Mouse (Mus musculus): ENCODE measurements at regions not wholly inside any gene's neighbourhood (a gene's known extent, or its start where the extent isn't known, plus 50 kb on each side); places are given as distances from the start of the nearest gene placed in this dataset.

DNA sequence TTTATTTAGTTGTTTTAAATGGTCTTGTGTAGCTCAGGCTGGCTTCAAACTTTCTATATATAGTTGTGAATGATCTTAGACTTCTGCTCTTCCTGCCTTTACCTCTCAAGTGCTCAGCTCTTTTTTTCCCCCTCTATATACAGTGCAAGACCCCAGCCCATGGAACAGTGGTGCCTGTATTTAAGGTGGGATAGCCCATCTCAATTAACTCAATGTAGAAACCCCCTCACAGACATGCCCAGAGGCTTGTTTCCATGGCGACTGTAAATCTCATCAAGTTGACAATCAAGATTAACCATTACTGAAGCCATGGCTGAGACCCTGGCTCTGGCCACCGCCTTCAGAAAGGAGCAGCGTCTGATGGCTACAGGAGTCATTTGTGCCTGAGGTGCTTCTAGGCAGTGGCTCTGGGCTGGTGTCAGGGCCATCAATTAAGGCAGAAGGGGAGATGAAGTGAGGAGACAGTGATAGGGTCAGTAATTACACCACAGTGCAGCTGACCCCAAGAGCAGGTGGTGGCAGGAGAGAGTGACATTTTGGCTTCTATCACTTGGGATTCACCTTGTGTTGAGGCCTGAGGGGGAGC lies 161.4 kb upstream of the Cxcr4 start:
- in situ Hi-C loops (cut with MboI; ENCODE audit: unreplicated experiment in 2 of 2), result no loop called here

DNA sequence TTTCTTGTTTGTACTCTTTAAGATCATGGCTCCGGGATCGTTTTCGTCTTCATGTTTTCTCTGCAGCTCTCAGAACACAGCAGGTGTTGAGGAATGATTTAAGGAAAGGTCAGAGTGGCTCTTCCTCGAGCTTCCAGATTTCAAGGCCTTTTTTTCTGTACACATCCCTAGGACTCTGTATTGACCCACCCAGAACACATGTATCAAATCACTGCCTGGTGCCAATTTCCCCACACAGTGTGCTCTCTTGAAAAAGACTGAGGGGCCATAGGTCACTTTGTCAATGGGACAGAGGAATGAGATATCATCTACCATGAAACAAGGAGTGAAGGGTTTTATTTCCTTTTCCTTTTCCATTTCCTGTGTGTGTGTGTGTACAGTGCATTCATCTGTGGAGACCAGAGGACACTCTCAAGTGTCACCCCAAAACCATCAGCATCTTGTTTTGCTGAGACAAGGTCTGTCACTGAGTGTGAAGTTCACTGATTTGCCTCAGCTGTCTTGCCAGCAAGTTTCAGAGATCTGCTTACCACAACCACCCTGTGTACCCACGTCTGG lies 157.4 kb upstream of the Cxcr4 start:
- in situ Hi-C loops (cut with MboI; ENCODE audit: unreplicated experiment in 2 of 2), result no loop called here

DNA sequence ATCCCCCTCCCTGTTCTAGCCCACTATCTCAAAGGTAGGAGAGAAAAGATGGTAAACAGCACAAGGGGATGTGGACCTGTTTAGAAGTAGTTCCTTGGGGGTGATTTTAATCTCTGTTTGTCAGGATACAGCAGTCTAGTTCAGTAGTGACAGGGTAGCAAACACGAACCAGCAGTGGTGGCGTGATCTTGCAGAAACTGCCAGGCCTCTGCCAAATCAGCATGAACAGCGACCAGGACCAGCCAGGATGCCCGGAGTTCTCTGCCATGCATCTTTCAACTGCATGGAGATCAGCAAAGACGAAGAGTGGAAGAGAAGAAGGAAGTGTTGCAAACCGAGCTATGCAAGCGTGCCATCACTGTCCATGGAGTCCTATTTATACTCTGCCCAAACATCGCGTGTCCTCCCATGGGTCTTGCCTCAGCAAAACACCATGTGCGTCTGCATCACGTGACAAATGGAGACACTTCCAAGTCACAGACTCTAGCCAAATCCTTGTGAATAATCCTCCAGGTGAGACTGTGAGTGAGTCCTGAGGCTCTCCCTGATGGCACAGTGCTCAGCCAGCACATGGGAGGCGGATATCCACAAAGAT lies 155.2 kb upstream of the Cxcr4 start:
- in situ Hi-C loops (cut with MboI; ENCODE audit: unreplicated experiment in 2 of 2), result no loop called here

DNA sequence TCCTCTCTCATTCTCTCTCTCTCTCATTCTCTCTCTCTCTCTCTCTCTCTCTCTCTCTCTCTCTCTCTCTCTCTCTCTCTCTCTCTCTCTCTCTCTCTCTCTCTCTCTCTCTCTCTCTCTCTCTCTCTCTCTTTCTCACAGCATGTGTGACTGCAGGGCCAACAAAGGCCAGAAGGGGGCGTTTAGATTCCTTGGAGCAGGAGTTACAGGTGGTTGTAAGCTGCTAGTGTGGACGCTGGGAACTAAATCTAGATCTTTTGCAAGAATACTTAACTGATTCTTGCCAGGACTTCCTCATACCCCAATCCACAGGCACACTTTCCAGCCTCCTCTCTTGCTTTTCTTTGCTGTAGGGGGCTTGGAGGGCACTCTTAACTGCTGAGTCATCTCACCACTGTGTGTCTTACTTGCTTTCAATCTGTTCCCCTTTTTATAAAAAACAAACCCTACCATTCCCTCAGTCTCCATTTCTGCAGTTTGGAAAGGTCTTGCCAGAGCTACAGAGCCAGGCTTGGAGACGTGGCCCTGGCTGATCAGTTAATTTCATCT lies 154.4 kb upstream of the Cxcr4 start:
- in situ Hi-C loops (cut with MboI; ENCODE audit: unreplicated experiment in 2 of 2), result no loop called here

DNA sequence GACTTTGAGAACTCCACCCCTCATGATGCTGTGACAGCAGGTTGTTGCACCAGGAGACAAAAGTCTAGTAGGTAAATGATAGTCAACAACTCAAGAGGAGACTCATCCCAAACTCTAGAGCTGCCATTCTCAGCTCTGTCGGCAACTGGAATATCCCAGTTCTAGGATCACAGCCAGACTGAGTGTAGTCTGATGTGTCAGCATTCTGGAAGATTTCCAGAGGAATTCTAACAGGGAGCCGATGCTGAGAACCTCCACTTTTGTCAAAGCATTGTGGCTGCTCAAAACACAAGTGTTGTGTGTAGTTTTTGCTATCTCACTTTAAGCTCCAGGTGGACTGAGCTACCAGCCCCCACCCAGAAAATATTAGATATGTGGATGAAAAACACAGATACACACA lies 148.5 kb upstream of the Cxcr4 start:
- in situ Hi-C loops (cut with MboI; ENCODE audit: unreplicated experiment in 2 of 2), result no loop called here

DNA sequence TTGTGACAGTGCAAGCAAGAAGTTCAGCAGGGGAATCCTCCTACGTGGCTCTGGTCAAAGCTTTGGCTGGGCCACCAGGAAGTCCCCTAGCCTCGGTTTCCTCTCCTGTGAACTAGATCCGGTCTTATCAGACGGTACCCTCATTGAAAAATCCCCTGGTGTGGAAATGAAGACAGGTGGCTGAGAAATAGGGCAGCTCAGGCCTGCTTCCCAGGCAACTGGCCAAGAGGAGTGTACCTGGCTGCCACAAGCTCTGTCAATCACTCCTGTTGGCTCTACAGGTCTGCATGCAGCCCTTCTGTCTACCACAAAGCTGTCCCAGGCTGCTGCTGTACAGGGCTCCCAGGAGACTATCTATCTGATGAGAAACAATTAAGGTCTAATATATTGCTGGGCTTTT lies 146.1 kb upstream of the Cxcr4 start:
- in situ Hi-C loops (cut with MboI; ENCODE audit: unreplicated experiment in 2 of 2), result no loop called here

DNA sequence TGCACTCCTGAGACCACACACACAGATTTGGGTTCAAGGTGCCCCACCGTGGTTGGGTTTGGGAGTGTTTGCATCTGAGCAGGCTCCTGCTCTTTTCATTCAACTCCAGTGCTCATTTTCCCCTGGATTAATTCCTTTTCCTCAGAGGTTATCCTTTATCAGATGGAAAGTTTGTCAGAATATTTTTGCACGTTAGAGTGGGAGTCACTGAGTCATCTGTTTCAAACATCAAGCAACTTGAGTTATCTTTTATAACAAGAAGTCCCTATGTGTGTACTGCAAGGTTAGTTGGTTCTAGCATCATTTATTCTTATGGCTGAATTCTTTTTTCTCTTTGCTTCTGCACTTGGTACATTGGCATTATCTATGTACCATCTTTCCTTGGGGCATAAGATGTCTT lies 142.8 kb upstream of the Cxcr4 start:
- in situ Hi-C loops (cut with MboI; ENCODE audit: unreplicated experiment in 2 of 2), result no loop called here

DNA sequence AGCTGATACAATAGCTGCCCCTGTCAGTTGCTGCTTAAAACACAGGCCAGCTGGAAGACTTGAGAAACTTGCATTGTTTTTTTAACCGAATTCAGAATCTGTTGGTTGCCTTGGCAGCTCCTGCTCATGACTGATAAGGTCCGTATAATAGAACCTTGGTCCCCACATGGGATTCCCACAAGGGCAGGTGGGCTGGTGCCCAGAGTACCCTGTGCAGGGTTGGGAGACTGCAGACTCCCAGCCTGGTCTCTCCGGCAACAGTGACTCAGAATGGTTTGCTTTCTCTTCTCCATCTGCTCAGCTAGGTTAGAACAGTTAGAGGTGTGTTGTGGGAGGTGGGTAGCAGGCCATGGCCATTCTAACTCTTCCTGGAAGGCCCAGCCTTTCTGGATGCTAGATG lies 139.4 kb upstream of the Cxcr4 start:
- in situ Hi-C loops (cut with MboI; ENCODE audit: unreplicated experiment in 2 of 2), result no loop called here

DNA sequence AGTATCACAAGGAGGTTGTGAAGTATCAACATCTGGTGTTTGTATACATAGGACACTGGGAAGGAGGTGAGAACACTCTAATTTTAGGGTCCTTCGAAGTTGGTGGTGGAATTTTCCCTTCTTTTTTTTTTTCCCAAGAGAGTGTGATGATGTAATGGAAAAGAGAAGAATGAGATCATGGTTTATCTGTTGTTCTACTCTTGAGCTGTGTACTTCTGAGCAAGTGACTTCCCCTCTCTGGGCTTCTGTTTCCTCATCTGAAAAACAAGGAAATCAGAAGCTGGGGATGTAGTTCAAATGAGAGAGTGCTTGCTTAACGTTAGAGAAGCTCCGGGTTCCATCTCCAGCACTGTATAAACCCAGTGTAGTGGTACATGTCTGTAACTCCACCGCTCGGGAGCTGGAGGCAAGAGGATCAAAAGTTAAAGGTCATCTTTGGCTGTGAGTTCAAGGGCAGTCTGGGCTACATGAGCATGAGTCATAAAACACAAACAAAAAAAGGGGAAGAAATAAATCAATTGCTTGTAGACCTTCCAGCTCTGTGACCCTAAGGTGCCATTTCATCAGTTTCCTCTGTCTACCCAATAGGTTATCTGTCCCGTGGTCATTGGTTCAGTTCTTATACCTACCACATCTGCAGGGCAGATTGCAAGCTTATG lies 132.5 kb upstream of the Cxcr4 start:
- in situ Hi-C loops (cut with MboI; ENCODE audit: unreplicated experiment in 2 of 2), result loop anchor here in 1 of 2 experiments (25.0 kb wide), 1 partner anchor 88 kb away; no protein-coding TSS in a partner anchor

DNA sequence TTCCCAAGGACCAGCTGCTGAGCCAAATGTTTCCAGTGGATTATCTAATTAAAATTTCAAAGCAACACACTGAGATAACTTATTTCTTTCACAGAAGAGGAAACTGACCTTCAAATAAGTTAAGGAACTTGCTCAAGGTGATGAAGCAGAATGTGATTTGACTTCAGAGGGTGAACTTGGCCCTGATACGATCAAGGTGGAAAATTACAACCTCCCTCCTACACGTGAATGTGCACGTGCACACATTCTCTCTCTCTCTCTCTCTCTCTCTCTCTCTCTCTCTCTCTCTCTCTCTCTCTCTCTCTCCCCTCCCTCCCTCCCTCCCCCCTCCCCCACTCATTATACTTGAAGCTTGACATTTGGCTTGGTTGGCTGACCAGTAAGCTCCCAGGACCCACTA lies 131.8 kb upstream of the Cxcr4 start:
- in situ Hi-C loops (cut with MboI; ENCODE audit: unreplicated experiment in 2 of 2), result loop anchor here in 1 of 2 experiments (25.0 kb wide), 1 partner anchor 88 kb away; no protein-coding TSS in a partner anchor

DNA sequence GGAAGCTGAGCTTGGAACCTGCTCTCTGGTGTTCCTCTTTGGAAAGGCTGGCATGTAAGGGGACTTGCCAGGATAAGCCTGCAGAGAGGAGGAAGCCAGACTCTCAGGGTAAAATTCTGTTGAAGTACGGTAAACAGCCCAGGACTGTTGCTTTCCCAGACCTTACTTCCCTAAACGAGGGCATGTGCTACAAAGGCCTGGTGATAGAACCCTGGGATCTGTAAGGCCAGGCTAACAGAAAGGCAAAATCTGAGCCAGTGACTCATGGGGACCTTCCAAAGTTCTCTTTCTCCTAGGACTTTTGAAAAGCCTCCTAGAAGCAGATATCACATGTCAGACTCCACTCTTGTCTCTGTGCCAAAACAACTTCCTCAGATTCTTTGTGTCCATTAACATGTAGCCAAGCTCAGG lies 130.0 kb upstream of the Cxcr4 start:
- in situ Hi-C loops (cut with MboI; ENCODE audit: unreplicated experiment in 2 of 2), result loop anchor here in 1 of 2 experiments (25.0 kb wide), 1 partner anchor 90 kb away; no protein-coding TSS in a partner anchor

DNA sequence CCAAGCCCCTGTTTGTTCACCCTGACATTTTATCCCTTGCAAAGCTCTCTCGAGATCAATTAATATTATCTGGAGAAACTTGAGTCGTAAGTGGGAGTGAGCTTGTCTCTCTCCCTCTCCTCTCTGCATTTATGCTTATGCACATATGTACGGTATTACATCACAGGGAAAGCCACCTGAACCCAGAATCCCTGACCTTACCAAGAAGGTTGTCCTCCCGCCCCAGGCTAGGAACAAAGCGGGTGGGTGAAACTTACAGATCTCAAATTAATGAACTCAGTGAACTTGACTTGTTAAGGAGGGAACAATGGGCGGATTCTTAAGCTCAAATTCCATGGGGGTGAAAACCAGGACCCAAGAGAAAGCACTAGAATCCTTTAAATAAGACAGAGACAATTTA lies 122.8 kb upstream of the Cxcr4 start:
- in situ Hi-C loops (cut with MboI; ENCODE audit: unreplicated experiment in 2 of 2), result loop anchor here (5.0 to 25.0 kb wide), 4 partner anchors 92 to 120 kb away; partner anchors contain the start of gene Cxcr4 (in 1 of the 2)

DNA sequence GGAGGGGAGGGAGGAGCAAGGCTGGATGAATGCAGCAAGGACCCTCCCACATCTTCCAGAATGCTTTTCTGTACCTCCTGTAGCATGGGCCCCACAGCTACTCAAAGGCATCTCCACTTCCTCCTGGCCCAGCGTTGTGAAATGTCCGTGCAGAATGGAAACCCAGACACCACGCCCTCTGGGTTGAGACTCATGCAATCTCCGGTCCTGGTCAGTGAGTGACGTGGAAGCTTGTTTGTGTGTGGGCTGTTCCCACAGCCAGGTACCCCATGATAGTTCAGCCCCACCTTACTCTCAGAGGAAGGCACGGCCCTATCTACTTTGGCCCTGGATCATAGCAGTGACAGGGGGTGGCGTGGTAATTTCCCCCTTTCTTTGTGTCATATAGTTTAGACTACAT lies 120.8 kb upstream of the Cxcr4 start:
- in situ Hi-C loops (cut with MboI; ENCODE audit: unreplicated experiment in 2 of 2), result loop anchor here in 1 of 2 experiments (10.0 to 25.0 kb wide), 2 partner anchors 99 to 118 kb away; partner anchors contain the start of gene Cxcr4

DNA sequence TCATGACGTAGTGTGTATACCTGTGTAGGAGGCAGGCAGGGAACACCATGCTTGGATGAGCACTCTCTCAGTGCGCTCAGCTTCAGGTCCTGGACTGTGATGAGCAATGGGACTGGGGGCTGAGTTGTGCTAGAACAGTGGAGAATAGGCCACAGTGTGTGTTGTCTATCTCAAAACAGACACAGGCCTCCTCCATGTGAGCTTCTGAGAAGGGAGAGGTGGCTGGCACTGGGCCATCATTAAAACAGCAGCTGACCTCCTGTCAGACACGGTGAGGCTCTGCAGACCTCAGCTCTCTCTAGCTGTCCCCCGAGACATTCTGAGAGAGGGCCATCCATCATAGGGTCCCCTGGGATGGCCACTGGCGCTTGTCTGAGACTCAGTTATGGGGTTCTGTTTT lies 119.0 kb upstream of the Cxcr4 start:
- in situ Hi-C loops (cut with MboI; ENCODE audit: unreplicated experiment in 2 of 2), result loop anchor here in 1 of 2 experiments (10.0 to 25.0 kb wide), 2 partner anchors 101 to 116 kb away; partner anchors contain the start of gene Cxcr4

DNA sequence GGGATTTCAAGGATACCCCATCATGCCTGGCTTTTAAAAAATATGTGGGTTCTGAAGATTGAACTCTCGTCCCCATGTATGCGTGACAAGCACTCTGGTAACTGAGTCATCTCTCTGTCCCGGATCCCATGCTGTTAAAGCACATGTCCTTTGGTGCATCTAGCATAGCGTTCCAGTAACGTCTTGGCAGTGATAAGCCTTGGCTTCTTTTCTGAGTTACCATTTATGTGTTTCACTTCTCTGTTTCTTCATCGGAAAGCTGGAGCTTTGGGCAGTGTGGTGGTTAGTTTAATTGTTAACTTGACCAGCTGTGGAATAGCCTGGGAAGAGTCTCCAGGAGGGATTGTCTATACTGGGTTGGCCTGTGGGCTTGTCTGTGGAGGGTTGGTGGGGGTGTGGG lies 115.7 kb upstream of the Cxcr4 start:
- in situ Hi-C loops (cut with MboI; ENCODE audit: unreplicated experiment in 2 of 2), result loop anchor here in 1 of 2 experiments (25.0 kb wide), 1 partner anchor 105 kb away; no protein-coding TSS in a partner anchor

DNA sequence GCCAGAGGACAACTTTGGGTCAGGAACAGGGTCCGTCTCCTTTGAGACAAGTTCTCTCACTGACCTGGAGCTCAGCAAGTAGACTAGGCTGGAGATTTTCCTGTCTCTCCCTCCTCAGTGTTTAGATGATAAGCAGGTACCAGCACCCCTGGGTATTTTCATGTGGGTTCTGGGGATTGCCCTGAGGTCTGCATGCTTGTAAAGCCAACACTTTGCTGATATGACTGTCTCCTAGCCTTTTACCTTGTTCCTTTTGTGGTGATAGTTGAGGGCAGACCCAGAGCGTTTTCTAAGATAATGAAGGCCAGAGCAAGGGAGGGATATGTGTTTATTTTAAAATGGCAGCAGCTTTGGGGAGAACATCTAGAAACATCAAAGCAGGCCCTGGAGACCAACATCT lies 114.1 kb upstream of the Cxcr4 start:
- in situ Hi-C loops (cut with MboI; ENCODE audit: unreplicated experiment in 2 of 2), result loop anchor here in 1 of 2 experiments (25.0 kb wide), 1 partner anchor 106 kb away; no protein-coding TSS in a partner anchor

DNA sequence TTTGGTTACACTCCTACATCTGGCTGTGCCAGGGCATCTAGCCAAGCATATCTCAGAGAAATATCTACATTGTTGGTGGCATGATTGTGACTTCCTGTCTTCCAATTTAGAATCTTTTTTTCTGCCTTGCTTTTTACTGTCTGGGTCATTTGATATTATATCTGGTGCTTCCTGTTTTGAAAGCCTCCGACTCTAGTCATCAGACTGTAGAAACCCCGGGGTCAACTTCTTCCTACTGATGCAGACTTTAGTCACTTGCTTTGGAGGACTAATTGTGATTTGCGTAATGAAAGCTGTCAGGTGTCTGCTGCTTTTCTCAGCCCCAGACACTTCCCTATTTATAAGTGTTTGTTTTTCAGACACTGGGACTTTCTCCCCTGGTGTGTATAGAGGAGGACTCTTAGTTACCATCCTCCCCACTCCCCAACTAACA lies 113.0 kb upstream of the Cxcr4 start:
- in situ Hi-C loops (cut with MboI; ENCODE audit: unreplicated experiment in 2 of 2), result loop anchor here in 1 of 2 experiments (25.0 kb wide), 1 partner anchor 107 kb away; no protein-coding TSS in a partner anchor

DNA sequence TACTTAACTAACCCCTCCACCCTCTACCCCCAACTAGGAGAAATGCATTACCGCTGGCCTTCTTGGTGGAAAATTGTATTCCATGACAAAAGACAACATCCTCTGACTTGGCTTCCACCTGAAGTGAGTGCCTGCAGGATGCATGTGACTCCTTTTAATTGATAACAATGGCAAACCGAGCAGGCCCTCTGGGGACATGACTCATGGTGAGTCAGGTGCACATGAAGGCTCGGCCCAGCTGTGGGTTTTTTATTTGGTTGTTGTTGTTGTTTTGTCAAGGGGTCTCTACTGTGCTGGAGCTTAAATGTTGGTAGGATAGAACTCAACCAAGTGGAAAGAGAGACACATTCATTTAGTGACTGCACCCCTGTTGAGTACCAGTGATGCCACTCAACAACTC lies 109.2 kb upstream of the Cxcr4 start:
- in situ Hi-C loops (cut with MboI; ENCODE audit: unreplicated experiment in 2 of 2), result loop anchor here in 1 of 2 experiments (25.0 kb wide), 1 partner anchor 111 kb away; no protein-coding TSS in a partner anchor

DNA sequence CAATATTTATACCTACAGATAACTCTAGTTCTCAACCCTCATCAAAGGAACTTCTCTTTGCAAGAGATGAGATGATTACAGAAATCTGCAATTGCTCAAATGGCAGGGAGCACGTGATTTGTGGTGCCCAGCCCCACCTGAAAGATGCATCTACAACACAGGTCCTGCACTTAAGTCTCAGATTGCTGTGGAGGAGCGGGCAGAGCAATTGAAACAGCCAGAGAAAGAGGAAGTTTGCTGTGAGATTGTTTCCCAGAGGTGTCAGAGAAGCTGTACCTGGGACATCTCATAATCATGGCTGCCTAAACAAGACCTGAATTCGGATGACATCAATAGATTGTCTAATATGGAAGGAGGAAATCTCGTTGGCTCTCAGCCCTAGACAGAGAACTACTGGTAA lies 105.9 kb upstream of the Cxcr4 start:
- in situ Hi-C loops (cut with MboI; ENCODE audit: unreplicated experiment in 2 of 2), result loop anchor here in 1 of 2 experiments (5.0 kb wide), 1 partner anchor 101 kb away; no protein-coding TSS in a partner anchor

DNA sequence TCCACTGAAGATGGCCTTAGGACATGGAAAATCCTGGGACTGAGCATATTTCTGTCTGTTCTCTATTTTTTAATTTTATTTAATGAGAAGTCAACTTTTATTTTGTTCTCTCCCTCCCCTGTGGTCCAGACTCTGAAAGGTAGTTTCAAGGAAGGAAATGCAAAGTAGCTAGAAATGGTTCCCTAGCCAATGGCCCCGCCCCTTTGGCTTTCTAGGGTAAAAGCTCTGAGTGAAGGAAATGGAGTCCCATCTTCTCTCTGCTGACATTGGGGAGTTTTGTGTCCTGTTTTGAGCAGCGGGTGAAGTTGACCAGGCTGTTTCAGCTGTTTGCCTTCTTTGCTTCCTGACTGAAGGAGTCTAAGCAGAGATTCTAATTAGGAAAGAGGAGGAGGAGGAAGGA lies 103.8 kb upstream of the Cxcr4 start:
- in situ Hi-C loops (cut with MboI; ENCODE audit: unreplicated experiment in 2 of 2), result loop anchor here in 1 of 2 experiments (5.0 kb wide), 1 partner anchor 99 kb away; no protein-coding TSS in a partner anchor
